Mouse (Mus musculus): ENCODE measurements around the gene Eri3. TPM values are rescaled to one million over a fixed set of nuclear protein-coding genes. Genes with fewer than 3 reads are reported as not detected.
A peak's percentile ranks its signal among the peaks of the same experiment; 100 is the strongest.

The Eri3 gene
- total RNA-seq, 2 experiments from 2014 or later: 97.4 to 101 TPM

DNA sequence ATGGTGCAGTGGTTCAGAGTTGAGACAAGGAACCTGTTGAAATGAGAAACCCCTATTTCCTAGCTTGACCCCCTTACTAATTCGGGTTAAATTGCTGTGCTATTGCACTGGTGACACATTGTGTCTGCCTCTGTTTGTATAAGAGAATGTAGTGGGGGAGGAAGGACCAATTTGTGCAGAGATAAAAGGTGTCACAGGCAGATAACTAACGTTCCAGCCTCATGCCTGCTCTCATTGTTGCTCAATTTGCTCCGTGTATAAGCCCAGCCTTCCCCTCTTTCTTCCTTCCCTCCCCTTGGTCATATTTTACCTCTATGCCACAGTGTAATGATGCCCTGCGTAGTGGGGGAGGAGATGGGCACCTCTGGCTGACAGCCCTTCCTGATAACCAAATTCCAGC, 61.2 kb downstream of the Eri3 start:
- intact Hi-C loops (cut with DNase I): no loop called here
- Histone ChIP-seq H3K4me3 (no peak overlapping the region), H3K27ac (no peak overlapping the region)
- DNase-seq: peak; percentile 9
- TF ChIP-seq CTCF (IDR thresholded peaks at IDR 0.05): no peak

DNA sequence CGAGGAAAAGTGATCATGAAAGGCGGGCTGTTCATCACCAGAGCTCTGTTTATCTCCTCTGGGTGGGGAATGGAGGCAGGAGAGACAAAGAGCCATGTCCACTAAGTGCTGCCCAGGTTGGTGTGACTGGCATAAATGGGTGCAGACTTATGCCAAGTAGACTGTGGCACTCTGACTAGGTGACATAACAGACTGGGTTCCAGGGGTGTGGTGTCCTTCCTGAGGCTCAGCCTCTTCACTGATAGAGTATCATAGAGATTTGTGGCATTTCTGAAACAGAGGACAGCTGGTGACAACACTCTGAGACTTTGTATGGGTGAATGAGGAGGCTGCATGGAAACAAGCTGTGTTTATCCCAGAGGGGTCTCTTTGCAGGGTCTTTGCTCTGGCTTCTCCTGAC, 61.6 kb downstream of the Eri3 start:
- intact Hi-C loops (cut with DNase I): no loop called here
- DNase-seq: no peak
- TF ChIP-seq CTCF (IDR thresholded peaks at IDR 0.05): no peak

DNA sequence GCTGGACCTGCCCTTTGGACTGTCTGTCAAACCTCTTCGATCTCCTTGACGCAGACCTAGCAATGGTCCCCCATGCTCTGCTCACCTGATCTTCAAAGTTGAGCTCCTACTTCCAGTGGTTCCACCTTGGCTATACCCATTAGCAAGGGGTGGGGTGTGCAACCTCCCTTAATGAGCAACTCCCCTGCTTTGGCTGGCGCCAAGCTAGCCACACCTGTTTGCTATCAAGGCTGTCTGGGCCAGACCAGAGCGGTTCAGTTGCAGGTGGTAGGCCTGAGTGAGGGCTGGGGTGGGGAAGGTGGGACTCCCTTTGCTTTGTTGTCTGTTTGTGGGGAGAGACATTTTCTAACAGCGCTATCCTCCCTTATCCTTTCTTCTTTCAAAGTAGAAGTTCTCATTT, 62.5 kb downstream of the Eri3 start:
- no peak for TF ChIP-seq CTCF (IDR thresholded peaks at IDR 0.05)
- Histone ChIP-seq H3K4me3 (no peak overlapping the region), H3K27ac (no peak overlapping the region)
- intact Hi-C loops (cut with DNase I): no loop called here
- DNase-seq: peak; percentile 3

More for the DNA sequence above, 61.6 kb downstream of the Eri3 start:
- Histone ChIP-seq H3K4me3 (no peak overlapping the region), H3K27ac (no peak overlapping the region)

DNA sequence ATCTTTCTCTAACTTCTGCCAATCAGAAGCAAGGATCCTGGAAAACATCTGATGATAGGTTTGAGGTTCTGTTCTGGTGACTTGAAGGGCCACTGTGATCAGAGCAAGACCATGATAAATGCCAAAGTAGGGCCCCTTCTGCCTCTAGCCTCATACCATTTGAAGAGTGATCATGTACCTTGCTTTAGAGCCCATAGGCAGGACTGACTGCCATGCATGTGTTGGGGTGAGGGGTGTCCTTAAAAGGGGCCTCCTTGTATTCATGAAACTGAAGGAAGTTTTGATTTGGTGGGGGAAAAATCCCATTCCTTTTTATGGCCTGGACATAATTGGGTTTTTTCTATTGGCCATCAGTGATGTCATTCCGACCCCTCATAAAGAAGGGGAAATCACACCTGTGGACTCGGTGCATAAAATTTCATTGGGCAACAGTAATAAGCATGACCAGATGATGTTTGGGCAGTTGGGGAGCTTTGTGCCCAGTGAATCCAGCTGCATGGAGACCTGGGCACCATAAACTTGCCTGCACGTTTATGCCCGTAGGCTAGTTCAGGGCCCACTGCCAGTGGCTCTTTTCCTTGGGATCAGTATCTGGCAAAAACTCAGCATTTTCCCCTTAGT, 63.1 kb downstream of the Eri3 start:
- TF ChIP-seq CTCF (IDR thresholded peaks at IDR 0.05): no peak
- Histone ChIP-seq H3K27ac (no peak overlapping the region), H3K4me3 (no peak overlapping the region)
- DNase-seq: peak; percentile 8
- intact Hi-C loops (cut with DNase I): no loop called here

DNA sequence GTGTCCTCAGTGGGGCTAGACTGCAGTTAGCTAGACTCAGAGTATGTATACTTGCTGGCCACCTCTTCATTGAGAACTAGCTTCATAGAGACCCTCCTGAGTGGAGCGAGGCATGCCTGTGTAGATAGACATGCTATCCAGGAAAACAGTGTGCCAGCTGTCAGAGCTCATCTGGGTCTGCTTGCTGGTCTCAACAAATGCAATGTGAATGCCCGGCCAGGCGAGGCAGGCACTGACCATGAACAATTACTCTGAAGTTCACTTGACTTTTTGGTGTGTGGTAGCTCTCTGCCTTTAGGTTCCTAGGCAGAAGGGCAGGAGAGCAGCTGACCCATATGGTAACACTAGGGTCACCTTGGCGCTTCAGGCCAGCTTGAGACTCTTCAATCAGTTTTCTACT, 66.4 kb downstream of the Eri3 start:
- TF ChIP-seq CTCF (IDR thresholded peaks at IDR 0.05): no peak
- peak; percentile 9 for DNase-seq
- Histone ChIP-seq H3K27ac (no peak overlapping the region), H3K4me3 (no peak overlapping the region)
- intact Hi-C loops (cut with DNase I): no loop called here

DNA sequence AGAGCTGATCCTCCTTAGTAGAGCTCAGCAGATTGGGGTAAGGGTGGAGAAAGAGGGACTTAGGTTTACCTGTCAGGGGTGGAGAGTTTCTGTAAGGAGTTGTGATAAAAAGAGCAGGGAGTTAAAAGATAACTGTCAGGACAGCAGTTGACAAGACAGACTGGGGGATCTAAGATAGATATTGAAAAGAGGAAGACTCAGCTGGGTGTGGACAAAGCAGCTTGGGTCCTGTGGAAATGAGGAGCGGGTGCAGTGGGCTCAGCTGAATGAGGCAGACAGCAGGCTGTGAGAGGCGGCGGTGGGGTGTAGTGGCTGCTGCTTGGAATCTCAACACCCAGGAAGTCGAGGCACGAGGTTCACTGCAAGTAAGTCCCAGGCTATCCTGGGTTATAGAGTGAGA, 72.1 kb downstream of the Eri3 start:
- intact Hi-C loops (cut with DNase I): no loop called here
- H3K4me3 ChIP-seq: no peak overlapping the region
- H3K27ac ChIP-seq: no peak overlapping the region

DNA sequence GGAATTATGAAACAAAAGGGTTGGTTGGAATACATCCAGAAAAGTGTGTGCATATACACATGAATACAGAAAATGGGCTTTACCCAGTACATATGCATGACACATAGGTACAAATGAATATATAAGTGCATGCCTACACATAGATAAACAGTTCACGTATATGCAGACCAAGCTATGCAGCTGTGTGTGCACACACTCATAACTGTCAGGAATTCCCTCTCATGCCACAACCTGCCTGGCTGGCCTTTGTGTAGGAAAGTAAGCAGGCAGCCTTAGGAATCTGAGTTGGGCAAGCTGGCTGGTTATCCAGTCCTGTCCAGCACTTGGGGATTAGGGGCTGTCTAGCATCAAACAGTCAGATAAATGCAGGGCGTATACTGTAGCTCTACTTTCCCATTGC, 72.9 kb downstream of the Eri3 start:
- DNase-seq: no peak
- H3K4me3 ChIP-seq: no peak overlapping the region
- no peak overlapping the region for H3K27ac ChIP-seq
- no peak for TF ChIP-seq CTCF (IDR thresholded peaks at IDR 0.05)
- intact Hi-C loops (cut with DNase I): no loop called here

More for the DNA sequence above, 72.1 kb downstream of the Eri3 start:
- peak; percentile 9 for DNase-seq
- no peak for TF ChIP-seq CTCF (IDR thresholded peaks at IDR 0.05)

DNA sequence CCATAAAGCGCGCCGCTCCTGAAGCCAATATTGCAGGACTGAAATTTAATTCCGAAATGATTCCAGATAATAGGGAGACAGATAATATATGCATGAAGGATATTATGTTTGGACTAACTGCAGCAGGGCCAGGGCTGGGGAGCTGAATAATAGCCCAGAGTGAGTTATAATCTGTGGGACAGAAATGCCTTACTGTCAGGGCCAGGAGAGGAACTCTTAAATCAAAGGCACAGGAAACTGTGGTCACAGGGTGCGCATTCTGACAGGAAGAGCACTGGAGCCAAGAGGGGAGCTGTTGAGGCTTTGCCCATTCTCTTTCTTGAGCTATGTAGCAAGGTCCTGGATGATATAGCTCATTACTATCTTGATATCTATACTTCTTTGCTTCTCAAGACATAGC, 74.5 kb downstream of the Eri3 start:
- DNase-seq: no peak
- intact Hi-C loops (cut with DNase I): no loop called here
- Histone ChIP-seq H3K27ac (no peak overlapping the region), H3K4me3 (no peak overlapping the region)
- no peak for TF ChIP-seq CTCF (IDR thresholded peaks at IDR 0.05)

DNA sequence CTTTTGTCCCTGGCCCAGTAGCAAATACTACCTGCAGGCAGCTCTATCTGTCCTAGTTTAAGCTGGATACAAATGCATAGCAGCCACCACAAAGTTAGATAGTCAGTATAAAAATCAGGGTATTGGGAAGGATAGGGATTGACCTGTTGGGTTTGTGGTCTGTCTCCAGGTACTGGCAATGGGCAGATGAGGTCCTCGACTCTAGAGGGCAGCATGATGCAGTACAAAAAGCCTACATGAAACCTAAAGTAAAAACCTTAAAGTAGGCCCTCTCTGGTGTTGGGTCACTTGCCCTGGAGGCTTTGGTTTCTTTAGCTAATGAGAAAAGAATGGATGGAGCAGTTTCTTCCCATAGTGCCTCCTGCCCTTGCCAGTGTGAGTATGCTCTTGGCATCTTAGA, 78.3 kb downstream of the Eri3 start:
- TF ChIP-seq CTCF (IDR thresholded peaks at IDR 0.05): peak; percentile 47
- intact Hi-C loops (cut with DNase I): loop anchor here (2.0 kb wide), 1 partner anchor 48 kb away; no protein-coding TSS in a partner anchor
- no peak for DNase-seq

DNA sequence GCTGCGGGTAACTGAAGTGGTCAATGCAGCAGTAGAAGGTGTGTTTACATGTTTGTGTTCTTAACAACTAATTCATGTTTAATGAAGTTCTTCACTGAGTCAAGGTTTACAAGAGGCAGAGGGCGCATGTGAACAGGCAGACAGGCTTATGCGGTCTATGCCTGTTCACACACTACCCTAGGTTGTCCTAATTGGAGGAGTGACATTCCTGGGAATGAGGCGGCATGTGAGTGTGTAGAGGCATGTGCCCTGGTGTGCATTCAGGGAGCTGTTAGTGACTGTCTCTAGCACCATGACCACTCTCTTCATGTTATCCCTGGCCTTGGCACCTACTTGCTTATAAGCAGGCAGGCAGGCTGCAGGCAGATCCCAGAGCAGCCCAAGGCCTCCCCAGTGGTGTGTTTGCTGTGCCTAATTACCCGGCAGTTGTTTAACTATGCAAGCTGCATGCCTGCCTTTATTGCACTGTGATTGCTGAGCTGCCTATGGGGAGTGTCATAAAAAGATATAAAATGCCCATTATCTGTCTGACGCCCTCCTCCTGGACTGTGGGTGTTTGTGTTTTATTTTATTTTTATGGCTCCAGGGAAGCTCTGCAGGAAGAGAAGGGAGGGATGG, 80.0 kb downstream of the Eri3 start:
- H3K27ac ChIP-seq: no peak overlapping the region
- peak; percentile 6 for DNase-seq
- TF ChIP-seq CTCF (IDR thresholded peaks at IDR 0.05): no peak
- intact Hi-C loops (cut with DNase I): no loop called here
- no peak overlapping the region for H3K4me3 ChIP-seq

More for the DNA sequence above, 78.3 kb downstream of the Eri3 start:
- Histone ChIP-seq H3K27ac (no peak overlapping the region), H3K4me3 (no peak overlapping the region)

DNA sequence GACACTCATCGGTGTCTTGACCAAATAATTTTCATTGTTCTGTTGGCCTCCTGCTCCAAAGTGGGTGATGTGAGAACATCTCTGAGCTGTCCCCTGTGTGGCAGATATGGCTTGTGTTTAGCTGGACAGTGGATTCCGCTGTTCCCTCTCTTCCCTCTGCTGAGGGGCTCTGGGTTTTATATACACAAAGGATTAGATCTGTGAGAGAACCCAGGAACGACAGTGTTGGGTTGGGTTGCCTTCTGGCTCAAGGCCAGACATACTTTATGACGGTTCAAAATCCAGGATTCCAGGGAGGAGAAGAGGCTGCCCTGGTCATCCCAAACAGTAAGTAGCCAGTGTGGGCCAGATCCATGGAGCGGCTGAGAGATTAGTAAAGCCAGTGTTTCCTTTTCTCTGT, 83.4 kb downstream of the Eri3 start:
- intact Hi-C loops (cut with DNase I): no loop called here
- Histone ChIP-seq H3K4me3 (no peak overlapping the region), H3K27ac (no peak overlapping the region)
- DNase-seq: peak; percentile 10
- TF ChIP-seq CTCF (IDR thresholded peaks at IDR 0.05): no peak

DNA sequence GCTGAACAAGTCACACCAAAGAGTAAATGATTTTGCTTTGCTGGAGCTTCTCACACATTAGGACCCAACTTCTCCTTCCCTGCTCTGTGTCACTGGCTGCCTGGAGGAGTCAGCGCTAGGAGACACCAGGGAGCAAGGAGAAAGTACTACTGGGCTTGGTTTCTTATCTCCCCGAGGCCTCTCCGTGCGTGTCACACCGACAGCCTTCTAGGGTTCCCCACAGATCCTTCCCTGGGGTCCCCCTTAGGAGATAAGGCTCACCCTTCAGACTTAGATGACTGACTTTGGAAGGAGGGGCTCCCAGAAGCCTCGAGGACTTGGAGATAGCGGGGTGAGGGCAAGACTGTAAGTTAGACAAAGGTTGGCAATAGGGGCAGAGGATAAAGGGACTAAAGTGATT, 84.5 kb downstream of the Eri3 start:
- no peak overlapping the region for H3K27ac ChIP-seq
- intact Hi-C loops (cut with DNase I): no loop called here

DNA sequence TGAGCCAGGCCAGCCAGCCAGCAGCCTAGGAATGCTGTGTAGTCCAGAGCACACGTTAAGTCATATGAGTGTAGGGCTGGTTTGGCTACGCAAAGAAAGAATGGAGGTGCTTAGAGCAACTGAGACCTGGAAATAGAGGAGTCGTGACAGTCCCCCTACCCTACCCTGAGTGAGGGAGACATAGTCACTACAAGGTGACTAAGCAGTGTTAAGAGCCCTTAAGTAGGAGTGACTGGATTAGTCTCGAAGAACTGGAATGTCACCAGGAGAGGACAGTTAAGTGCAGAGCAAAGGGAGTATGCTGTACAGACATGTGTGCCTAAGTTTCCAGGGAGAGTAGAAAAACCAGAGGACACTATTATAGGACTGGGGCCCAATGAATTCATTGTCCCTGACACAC, 86.0 kb downstream of the Eri3 start:
- no peak overlapping the region for H3K27ac ChIP-seq
- no peak overlapping the region for H3K4me3 ChIP-seq
- peak; percentile 5 for DNase-seq
- intact Hi-C loops (cut with DNase I): no loop called here
- TF ChIP-seq CTCF (IDR thresholded peaks at IDR 0.05): no peak

More for the DNA sequence above, 84.5 kb downstream of the Eri3 start:
- DNase-seq: peak; percentile 7
- no peak overlapping the region for H3K4me3 ChIP-seq
- TF ChIP-seq CTCF (IDR thresholded peaks at IDR 0.05): no peak
